Mouse (Mus musculus) myocyte (in vitro differentiated cells): ENCODE measurements around the gene Rit1. TPM values are rescaled to one million over a fixed set of nuclear protein-coding genes. Genes with fewer than 3 reads are reported as not detected.

Experiments used
- H3K27me3 ChIP-seq: one replicate; pipeline ENCODE4 v1.6.1; 2011; ENCODE audit not compliant: control insufficient read depth, insufficient read depth, insufficient read length
- H3K36me3 ChIP-seq: one replicate; pipeline ENCODE4 v1.6.1; 2011; ENCODE audit not compliant: control insufficient read depth, insufficient read depth
- H3K4me2 ChIP-seq: one replicate; pipeline ENCODE4 v1.6.1; 2011; ENCODE audit warnings: low read depth, control low read depth
- H3K4me3 ChIP-seq: one replicate; pipeline ENCODE4 v1.5.1; 2011; ENCODE audit warnings: mild to moderate bottlenecking, control low read depth, moderate library complexity
- H3K79me2 ChIP-seq: one replicate; pipeline ENCODE4 v1.6.1; 2011; ENCODE audit not compliant: control insufficient read depth, insufficient read depth
- H3ac ChIP-seq: one replicate; pipeline ENCODE4 v1.6.1; 2011; ENCODE audit not compliant: control insufficient read depth, insufficient read length
- CEBPB ChIP-seq: IDR thresholded peaks from 2 replicates; pipeline ENCODE4 v1.6.1; 2011; ENCODE audit warnings: mild to moderate bottlenecking, moderate library complexity; ENCODE audit not compliant: poor library complexity, insufficient read depth, severe bottlenecking
- E2F4 ChIP-seq: IDR thresholded peaks from one replicate; pipeline ENCODE4 v1.6.1; 2011; ENCODE audit warnings: mild to moderate bottlenecking, control low read depth, moderate library complexity; ENCODE audit not compliant: insufficient read depth
- MAX ChIP-seq: IDR thresholded peaks from one replicate; pipeline ENCODE4 v1.6.1; 2011; ENCODE audit warnings: low read depth, mild to moderate bottlenecking, control low read depth
- MYOD1 ChIP-seq, 3 experiments: IDR thresholded peaks; one replicate each; pipeline ENCODE4 v1.6.1; 2011; ENCODE audit warnings: control low read depth in 2 of 3, low read depth in 2 of 3, mild to moderate bottlenecking in 2 of 3, moderate library complexity in 1 of 3; ENCODE audit not compliant: insufficient read length in 2 of 3, control insufficient read depth in 1 of 3
- MYOG ChIP-seq, 3 experiments: IDR thresholded peaks; one replicate each; pipeline ENCODE4 v1.6.1; 2011; ENCODE audit warnings: control low read depth in 2 of 3, low read depth in 2 of 3, mild to moderate bottlenecking in 2 of 3; ENCODE audit not compliant: insufficient read length in 2 of 3, control insufficient read depth in 1 of 3, insufficient read depth in 1 of 3
- POLR2A ChIP-seq: IDR thresholded peaks from one replicate; pipeline ENCODE4 v1.6.1; 2011; ENCODE audit warnings: low read depth, mild to moderate bottlenecking, control low read depth, moderate library complexity; ENCODE audit not compliant: insufficient read length
- POLR2AphosphoS2 ChIP-seq: IDR thresholded peaks from one replicate; pipeline ENCODE4 v1.6.1; 2011; ENCODE audit warnings: low read depth, control low read depth; ENCODE audit not compliant: insufficient read length
- REST ChIP-seq: IDR thresholded peaks from one replicate; pipeline ENCODE4 v1.6.1; 2011; ENCODE audit warnings: mild to moderate bottlenecking, control low read depth, moderate library complexity; ENCODE audit not compliant: insufficient read depth, insufficient read length
- SRF ChIP-seq: IDR thresholded peaks from one replicate; pipeline ENCODE4 v1.6.1; 2011; ENCODE audit warnings: low read depth; ENCODE audit not compliant: control insufficient read depth, insufficient read length
- TCF12 ChIP-seq: IDR thresholded peaks from one replicate; pipeline ENCODE4 v1.6.1; 2011; ENCODE audit warnings: mild to moderate bottlenecking, control low read depth; ENCODE audit not compliant: poor library complexity, insufficient read depth, severe bottlenecking
- TCF3 ChIP-seq: IDR thresholded peaks from one replicate; pipeline ENCODE4 v1.6.1; 2011; ENCODE audit warnings: low read depth, control low read depth; ENCODE audit not compliant: insufficient read length
- USF1 ChIP-seq: IDR thresholded peaks from one replicate; pipeline ENCODE4 v1.6.1; 2011; ENCODE audit warnings: low read depth, mild to moderate bottlenecking, control low read depth, moderate library complexity
- polyA plus RNA-seq: library from polyadenylated mRNA; unstranded; fragments of >200 nt; fragmentation: generic; extraction: Trizol; gene quantifications from one replicate; pipeline ENCODE4 v1.2.1, GENCODE M21; 2012; ENCODE audit warnings: missing spikeins

The Rit1 gene
- polyA plus RNA-seq, 1 experiment, result 62.3 TPM

DNA sequence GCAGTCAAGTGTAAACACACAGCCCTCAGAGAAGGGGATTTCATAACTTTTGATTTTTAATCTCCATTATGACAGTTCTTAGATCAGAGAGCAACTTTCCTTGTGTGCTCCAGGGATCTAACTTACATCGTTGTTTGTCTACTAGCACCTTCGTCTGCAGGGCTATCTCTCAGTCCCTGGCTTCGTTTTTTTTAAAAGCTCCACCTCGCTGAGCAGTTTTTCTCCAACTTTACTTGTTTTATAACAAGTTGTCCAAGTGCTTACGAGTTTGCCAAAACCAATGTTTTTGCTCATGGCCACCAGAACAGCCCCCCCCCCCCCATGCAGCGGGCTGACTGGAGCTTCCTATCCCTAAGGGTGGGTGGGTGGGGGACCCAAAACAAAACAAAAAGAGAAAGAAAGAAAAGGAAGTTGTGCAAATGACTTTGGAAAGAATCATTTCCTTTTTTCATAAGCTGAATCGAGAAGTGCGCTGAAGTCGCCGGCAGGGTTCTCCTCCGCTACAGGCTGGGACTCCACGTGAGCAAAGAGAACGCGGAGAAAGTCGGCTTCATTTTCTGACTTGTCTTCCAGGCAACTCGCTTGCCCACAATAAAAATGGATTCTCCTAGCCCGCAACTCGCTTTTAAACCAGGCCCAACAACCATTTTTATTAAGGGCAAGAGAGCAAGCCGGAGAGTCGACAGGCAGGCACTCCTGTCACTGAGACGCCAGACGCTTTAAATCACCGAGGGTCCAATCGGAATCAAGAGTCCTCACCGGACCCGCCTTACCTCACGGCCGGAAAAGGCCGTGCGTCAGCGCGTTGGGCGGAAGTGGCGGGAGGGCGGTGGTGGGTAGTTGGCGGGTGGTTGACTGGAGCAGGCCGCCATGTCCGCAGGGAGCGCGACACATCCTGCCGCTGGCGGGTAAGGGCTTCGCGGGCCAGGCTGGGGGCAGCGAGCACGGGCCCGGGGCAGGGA, 31.4 kb upstream of the Rit1 start, which contains the start of gene Khdc4:
Gene Khdc4, plus strand, starts transcription at position 824 of the 962 bp plus-strand sequence.
- Histone ChIP-seq H3K4me2 (peak within 1 kb of the TSS; percentile 96), H3K27me3 (no peaks in the 10 kb centered on the region), H3K79me2 (peaks cover 47% of the 10 kb centered on the region), H3K36me3 (peaks cover 22% of the 10 kb centered on the region), H3K4me3 (peak within 1 kb of the TSS; percentile 95), H3ac (peak within 1 kb of the TSS; percentile 83)
- no peak for TF ChIP-seq CEBPB
- peak; percentile 23 for TF ChIP-seq USF1
- TF ChIP-seq POLR2A, result peak; percentile 99
- peak; percentile 16 for TF ChIP-seq TCF3
- TF ChIP-seq MAX, result no peak
- TF ChIP-seq SRF, result no peak
- no peak for TF ChIP-seq E2F4
- peak in 1 of 3 experiments; percentile 36 for TF ChIP-seq MYOD1 (IDR thresholded peaks at IDR 0.05; ENCODE audit: control insufficient read depth in 1 of 3, insufficient read length in 2 of 3, low read depth in 2 of 3)
- peak; percentile 33 for TF ChIP-seq REST
- peak in 1 of 3 experiments; percentile 25 for TF ChIP-seq MYOG (IDR thresholded peaks at IDR 0.05; ENCODE audit: control insufficient read depth in 1 of 3, insufficient read depth in 1 of 3, insufficient read length in 2 of 3, low read depth in 2 of 3)
- peak; percentile 99 for TF ChIP-seq POLR2AphosphoS2

DNA sequence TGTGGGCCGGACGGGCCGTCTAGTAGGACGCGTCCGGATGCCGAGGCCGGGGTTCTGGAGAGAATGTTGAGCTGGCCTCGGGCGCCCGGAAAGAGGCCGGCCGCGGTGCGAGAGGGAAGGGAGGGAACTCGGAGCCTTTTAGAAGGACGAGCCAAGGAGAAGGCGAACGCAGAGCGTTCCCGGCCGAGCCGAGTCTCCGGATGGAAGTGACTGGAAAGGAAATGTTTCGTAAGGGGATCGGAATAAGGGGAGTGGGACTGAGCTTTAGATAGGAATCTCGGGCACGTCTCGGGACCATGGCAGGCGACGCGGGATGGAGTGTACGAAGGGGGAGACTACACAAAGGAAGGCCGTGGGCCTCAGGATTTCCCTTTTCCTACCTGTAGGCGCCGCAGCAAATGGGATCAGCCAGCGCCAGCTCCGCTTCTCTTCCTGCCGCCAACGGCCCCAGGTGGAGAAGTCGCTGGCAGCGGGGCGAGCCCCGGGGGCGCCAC, 30.6 kb upstream of the Rit1 start:
- TF ChIP-seq USF1 (no peak), POLR2A (no peak), POLR2AphosphoS2 (no peak), MAX (no peak), REST (no peak), TCF12 (no peak), MYOG (IDR thresholded peaks at IDR 0.05; ENCODE audit: control insufficient read depth in 1 of 3, insufficient read depth in 1 of 3, insufficient read length in 2 of 3, low read depth in 2 of 3) (no peak), SRF (no peak), TCF3 (no peak), E2F4 (no peak), CEBPB (no peak), MYOD1 (IDR thresholded peaks at IDR 0.05; ENCODE audit: control insufficient read depth in 1 of 3, insufficient read length in 2 of 3, low read depth in 2 of 3) (no peak)
- H3K4me2 ChIP-seq, result peak overlapping the region; percentile 96
- peaks cover 30% of the 10 kb centered on the region for H3K36me3 ChIP-seq
- peaks cover 53% of the 10 kb centered on the region for H3K79me2 ChIP-seq
- H3ac ChIP-seq, result peak overlapping the region; percentile 83
- H3K27me3 ChIP-seq, result no peaks in the 10 kb centered on the region
- H3K4me3 ChIP-seq, result peak overlapping the region; percentile 95

DNA sequence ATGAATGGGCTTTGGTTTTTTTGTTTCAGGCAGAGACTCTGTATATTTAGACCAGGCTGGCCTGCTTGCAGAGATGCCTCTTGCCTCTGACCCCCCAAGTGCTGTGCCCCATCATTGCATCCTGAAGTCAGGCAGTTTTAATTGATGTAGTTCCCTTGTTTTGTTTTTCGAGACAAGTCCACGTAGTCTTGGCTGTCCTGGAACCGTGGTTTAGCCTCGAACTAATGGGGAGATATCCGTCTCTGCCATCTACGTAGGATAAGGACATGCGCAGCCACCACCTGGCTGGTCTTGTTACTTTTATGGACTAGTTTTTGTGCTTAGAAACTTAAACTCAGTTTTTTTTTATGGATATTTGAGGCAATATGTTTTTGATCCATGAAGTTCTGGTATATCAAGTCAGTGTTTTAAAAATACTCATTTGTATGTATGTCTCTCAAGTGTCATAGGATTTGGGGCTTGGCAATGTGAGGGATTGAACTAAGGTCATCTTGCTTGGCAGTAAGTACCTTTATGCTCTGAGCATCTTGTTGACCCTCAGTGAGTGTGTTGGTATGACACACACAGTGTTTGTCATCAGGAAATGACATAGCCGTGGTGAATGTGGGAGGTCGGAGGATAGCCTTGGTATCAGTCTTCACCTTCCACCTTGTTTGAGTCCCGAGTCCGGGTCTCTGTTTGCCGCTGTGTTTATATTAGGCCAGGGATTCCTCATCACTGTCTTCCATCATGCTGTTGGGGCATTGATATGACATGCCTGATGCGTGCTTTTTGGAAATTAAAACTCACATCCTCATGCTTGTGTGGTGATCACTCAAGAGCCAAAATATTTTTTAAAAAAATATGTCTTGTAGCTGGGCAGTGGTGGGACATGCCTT, 29.7 kb upstream of the Rit1 start:
- TF ChIP-seq SRF (no peak), POLR2A (no peak), USF1 (no peak), CEBPB (no peak), MAX (no peak), TCF3 (no peak), POLR2AphosphoS2 (no peak), REST (no peak), E2F4 (no peak), MYOG (IDR thresholded peaks at IDR 0.05; ENCODE audit: control insufficient read depth in 1 of 3, insufficient read depth in 1 of 3, insufficient read length in 2 of 3, low read depth in 2 of 3) (no peak), MYOD1 (IDR thresholded peaks at IDR 0.05; ENCODE audit: control insufficient read depth in 1 of 3, insufficient read length in 2 of 3, low read depth in 2 of 3) (no peak), TCF12 (no peak)
- no peaks in the 10 kb centered on the region for H3K27me3 ChIP-seq
- H3K4me2 ChIP-seq, result peak overlapping the region; percentile 96
- H3K4me3 ChIP-seq, result peak overlapping the region; percentile 95
- peak overlapping the region; percentile 83 for H3ac ChIP-seq
- H3K36me3 ChIP-seq, result peaks cover 35% of the 10 kb centered on the region
- H3K79me2 ChIP-seq, result peaks cover 53% of the 10 kb centered on the region

DNA sequence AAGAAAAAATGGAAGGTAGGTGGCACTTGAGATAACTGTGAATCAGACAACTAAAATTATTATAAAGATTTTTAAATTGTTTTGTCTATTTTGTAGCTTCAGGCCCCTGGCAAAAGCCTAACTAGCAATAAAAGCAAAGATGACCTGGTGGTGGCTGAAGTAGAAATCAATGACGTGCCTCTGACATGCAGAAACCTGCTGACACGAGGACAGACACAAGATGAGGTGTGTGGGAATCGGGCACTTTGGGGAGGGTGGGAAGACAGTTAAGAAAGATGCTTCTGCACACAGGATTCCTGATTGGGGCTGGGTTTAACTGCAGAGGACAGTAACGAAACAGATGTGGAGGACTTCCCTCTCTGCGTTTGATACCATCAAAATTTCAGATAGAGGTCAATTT, 27.6 kb upstream of the Rit1 start:
- no peak overlapping the region for H3K4me3 ChIP-seq
- no peak overlapping the region for H3K4me2 ChIP-seq
- H3K79me2 ChIP-seq, result peaks cover 53% of the 10 kb centered on the region
- no peak overlapping the region for H3ac ChIP-seq
- H3K27me3 ChIP-seq, result no peaks in the 10 kb centered on the region
- H3K36me3 ChIP-seq, result peaks cover 54% of the 10 kb centered on the region
- TF ChIP-seq USF1 (no peak), TCF3 (no peak), POLR2AphosphoS2 (no peak), MYOD1 (IDR thresholded peaks at IDR 0.05; ENCODE audit: control insufficient read depth in 1 of 3, insufficient read length in 2 of 3, low read depth in 2 of 3) (no peak), CEBPB (no peak), MAX (no peak)
